Mouse (Mus musculus) forebrain, embryonic 16.5 days (tissue): ENCODE measurements around the gene Ube2a. TPM values are rescaled to one million over a fixed set of nuclear protein-coding genes. Genes with fewer than 3 reads are reported as not detected.

Experiments used
- ATAC-seq: fragments of 200-750 bp; cut with Nextera tagmentation; 2 replicates; pipeline ENCODE4 v1.8.0; 2017; ENCODE audit warnings: mild to moderate bottlenecking, moderate library complexity
- H3K27ac ChIP-seq: fragments of 300-500 bp; sonication (generic); 2 replicates; pipeline ENCODE4 v1.5.1; 2014; ENCODE audit warnings: low read length, control low read depth
- H3K27me3 ChIP-seq: fragments of 300-500 bp; sonication (generic); replicated peaks from 2 replicates; pipeline ENCODE4 v1.6.1; 2014; ENCODE audit warnings: low read length; ENCODE audit not compliant: control insufficient read depth, insufficient read depth
- H3K36me3 ChIP-seq: fragments of 300-500 bp; sonication (generic); 2 replicates; pipeline ENCODE4 v1.6.1; 2014; ENCODE audit not compliant: control insufficient read depth, insufficient read depth
- H3K4me1 ChIP-seq: fragments of 300-500 bp; sonication (generic); replicated peaks from 2 replicates; pipeline ENCODE4 v1.6.1; 2014; ENCODE audit warnings: low read length; ENCODE audit not compliant: control insufficient read depth, insufficient read depth
- H3K4me2 ChIP-seq: fragments of 300-500 bp; sonication (generic); 2 replicates; pipeline ENCODE4 v1.6.1; 2014; ENCODE audit warnings: mild to moderate bottlenecking, low read length, control low read depth
- H3K4me3 ChIP-seq: fragments of 300-500 bp; sonication (generic); replicated peaks from 2 replicates; pipeline ENCODE4 v1.5.1; 2014; ENCODE audit warnings: mild to moderate bottlenecking, low read length, control low read depth
- H3K9ac ChIP-seq: fragments of 300-500 bp; sonication (generic); replicated peaks from 2 replicates; pipeline ENCODE4 v1.6.1; 2014; ENCODE audit warnings: low read depth, low read length, control low read depth
- H3K9me3 ChIP-seq: fragments of 300-500 bp; sonication (generic); 2 replicates; pipeline ENCODE4 v1.6.1; 2016; ENCODE audit warnings: low read length; ENCODE audit not compliant: control insufficient read depth
- WGBS: fragments of 180-500 bp; shearing (Covaris S2); extraction: QIAGEN DNeasy Blood & Tissue Kit; methylation state at CpG from one replicate; pipeline ENCODE4 v1.1.7; 2014; 5-methylcytosine and 5-hydroxymethylcytosine counted together
- polyA plus RNA-seq: library from polyadenylated mRNA; unstranded; fragments of >200 nt; fragmentation: Nextera tagmentation; extraction: Ambion mirVana; gene quantifications from 2 replicates; pipeline ENCODE4 v1.2.1, GENCODE M21; 2015

Gene Ube2a
- polyA plus RNA-seq, 1 experiment from 2014 or later, result 109 TPM

- no peak overlapping the region for H3K4me3 ChIP-seq
- H3K9ac ChIP-seq, result no peak overlapping the region
- 70% methylated on average over 4 of the region's 4 CpGs for WGBS
- no peak overlapping the region for H3K27ac ChIP-seq
- no peaks in the 10 kb centered on the region for H3K36me3 ChIP-seq
- no peaks in the 10 kb centered on the region for H3K9me3 ChIP-seq
- no peaks in the 10 kb centered on the region for H3K4me1 ChIP-seq
- H3K27me3 ChIP-seq, result no peaks in the 10 kb centered on the region
- ATAC-seq, result no peak
- no peak overlapping the region for H3K4me2 ChIP-seq
Observed at GRCm38 (mm10) chrX:36928791-36929190, 55.1 kb downstream of the Ube2a start.

GRCm38 (mm10) chrX:36929694-36930093 is 56.0 kb downstream of the Ube2a start:
- no peak for ATAC-seq
- 75% methylated on average over 4 of the region's 4 CpGs for WGBS
- Histone ChIP-seq H3K27me3 (no peaks in the 10 kb centered on the region), H3K36me3 (no peaks in the 10 kb centered on the region), H3K4me1 (no peaks in the 10 kb centered on the region), H3K4me3 (no peak overlapping the region), H3K4me2 (no peak overlapping the region), H3K27ac (no peak overlapping the region), H3K9me3 (no peaks in the 10 kb centered on the region), H3K9ac (no peak overlapping the region)

- no peak overlapping the region for H3K9ac ChIP-seq
- H3K4me2 ChIP-seq, result no peak overlapping the region
- H3K4me3 ChIP-seq, result no peak overlapping the region
- ATAC-seq, result no peak
- H3K27me3 ChIP-seq, result no peaks in the 10 kb centered on the region
- no peak overlapping the region for H3K27ac ChIP-seq
- H3K9me3 ChIP-seq, result no peaks in the 10 kb centered on the region
- 41% methylated on average over 1 of the region's 1 CpGs for WGBS
- no peaks in the 10 kb centered on the region for H3K4me1 ChIP-seq
- H3K36me3 ChIP-seq, result no peaks in the 10 kb centered on the region
Observed at GRCm38 (mm10) chrX:36930574-36930973, 56.9 kb downstream of the Ube2a start.

Other genes starting within 250 kb of the Ube2a start
- 3.8 TPM in 2 replicates for gene Akap17b, start 228.5 kb upstream of the Ube2a start, polyA plus RNA-seq
- gene Slc25a43, start 130.2 kb upstream of the Ube2a start, polyA plus RNA-seq, result 0.42 and 0.70 TPM in 2 replicates
- gene Slc25a5, start 78.2 kb upstream of the Ube2a start, polyA plus RNA-seq, result 460 and 461 TPM in 2 replicates
- gene C330007P06Rik, start 211 bp downstream of the Ube2a start, polyA plus RNA-seq, result 25.2 and 30.8 TPM in 2 replicates
- gene Nkrf, start 29.0 kb downstream of the Ube2a start, polyA plus RNA-seq, result 13.9 and 15.3 TPM in 2 replicates
- gene Sept6, start 117.9 kb downstream of the Ube2a start, polyA plus RNA-seq, result 60.8 and 62.7 TPM in 2 replicates
- gene Sowahd, start 174.9 kb downstream of the Ube2a start, polyA plus RNA-seq, result not detected in 2 replicates
- 261 and 301 TPM in 2 replicates for gene Rpl39, start 211.5 kb downstream of the Ube2a start, polyA plus RNA-seq
- 25.1 and 29.7 TPM in 2 replicates for gene Upf3b, start 236.4 kb downstream of the Ube2a start, polyA plus RNA-seq